Mouse (Mus musculus): ENCODE data around the gene Slc7a6. TPM values are rescaled to one million over a fixed set of nuclear protein-coding genes. Genes with fewer than 3 reads are reported as not detected.

Slc7a6 gene
- polyA plus RNA-seq, 1 experiment from 2014 or later = 34.4 TPM

Other genes with a start within 250 kb of the Slc7a6 start
- gene Ctrl, start 235.0 kb upstream of the Slc7a6 start, polyA plus RNA-seq (2015; fragmentation: Nextera tagmentation; extraction: Ambion mirVana) = 0.82 and 3.2 TPM in 2 replicates
- 76.6 and 99.7 TPM in 2 replicates for gene Psmb10, start 230.4 kb upstream of the Slc7a6 start, polyA plus RNA-seq (2015; fragmentation: Nextera tagmentation; extraction: Ambion mirVana)
- 2.1 and 2.3 TPM in 2 replicates for gene Lcat, start 225.5 kb upstream of the Slc7a6 start, polyA plus RNA-seq (2015; fragmentation: Nextera tagmentation; extraction: Ambion mirVana)
- gene Slc12a4, start 202.8 kb upstream of the Slc7a6 start, polyA plus RNA-seq (2015; fragmentation: Nextera tagmentation; extraction: Ambion mirVana) = 23.9 and 24.0 TPM in 2 replicates
- gene Dpep3, start 189.4 kb upstream of the Slc7a6 start, polyA plus RNA-seq (2015; fragmentation: Nextera tagmentation; extraction: Ambion mirVana) = not detected in 2 replicates
- 16.2 and 17.5 TPM in 2 replicates for gene Dus2, start 177.5 kb upstream of the Slc7a6 start, polyA plus RNA-seq (2015; fragmentation: Nextera tagmentation; extraction: Ambion mirVana)
- not detected in 2 replicates for gene Dpep2nb, start 162.9 kb upstream of the Slc7a6 start, polyA plus RNA-seq (2015; fragmentation: Nextera tagmentation; extraction: Ambion mirVana)
- 14.2 and 15.5 TPM in 2 replicates for gene Ddx28, start 157.0 kb upstream of the Slc7a6 start, polyA plus RNA-seq (2015; fragmentation: Nextera tagmentation; extraction: Ambion mirVana)
- 6.0 and 6.2 TPM in 2 replicates for gene Nfatc3, start 110.0 kb upstream of the Slc7a6 start, polyA plus RNA-seq (2015; fragmentation: Nextera tagmentation; extraction: Ambion mirVana)
- gene Esrp2, start 31.9 kb upstream of the Slc7a6 start, polyA plus RNA-seq (2015; fragmentation: Nextera tagmentation; extraction: Ambion mirVana) = 30.2 and 32.7 TPM in 2 replicates
- 10.2 and 10.7 TPM in 2 replicates for gene Pla2g15, start 18.5 kb upstream of the Slc7a6 start, polyA plus RNA-seq (2015; fragmentation: Nextera tagmentation; extraction: Ambion mirVana)
- gene Slc7a6os, start 42.1 kb downstream of the Slc7a6 start, polyA plus RNA-seq (2015; fragmentation: Nextera tagmentation; extraction: Ambion mirVana) = 34.0 and 34.3 TPM in 2 replicates
- gene Prmt7, start 42.1 kb downstream of the Slc7a6 start, polyA plus RNA-seq (2015; fragmentation: Nextera tagmentation; extraction: Ambion mirVana) = 47.3 and 49.0 TPM in 2 replicates
- 21.8 and 22.3 TPM in 2 replicates for gene Smpd3, start 169.1 kb downstream of the Slc7a6 start, polyA plus RNA-seq (2015; fragmentation: Nextera tagmentation; extraction: Ambion mirVana)
- 13.9 and 15.3 TPM in 2 replicates for gene Zfp90, start 246.5 kb downstream of the Slc7a6 start, polyA plus RNA-seq (2015; fragmentation: Nextera tagmentation; extraction: Ambion mirVana)

Data from intestine, embryonic 15.5 days (tissue).